Mouse (Mus musculus) ES-CJ7 (cell line): ENCODE data around the gene Tnfrsf17.

Source experiments
- DNase-seq: peaks from one replicate; pipeline ENCODE4 v3.0.0; 2011; ENCODE audit warnings: low read depth, low spot score

The Tnfrsf17 gene

DNA sequence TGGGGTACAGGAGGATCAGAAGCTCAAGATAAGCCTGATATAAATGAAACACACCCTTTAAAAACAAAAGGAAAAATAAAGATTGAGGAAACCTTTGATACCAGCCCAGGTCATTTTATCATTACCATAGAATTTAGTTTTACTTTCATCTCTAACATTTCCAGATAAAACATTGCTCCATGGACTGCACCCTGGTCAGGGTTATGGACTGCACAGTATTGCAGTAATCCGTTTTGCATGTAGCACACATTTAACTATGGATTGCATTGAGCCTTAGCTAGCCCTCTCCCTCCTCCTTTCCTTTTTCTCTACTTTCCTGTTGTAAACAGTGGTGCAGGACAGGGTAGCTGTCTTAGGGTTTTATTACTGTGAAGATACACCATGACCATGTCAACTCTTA is 17.4 kb downstream of the Tnfrsf17 start:
- DNase-seq, result no peak

DNA sequence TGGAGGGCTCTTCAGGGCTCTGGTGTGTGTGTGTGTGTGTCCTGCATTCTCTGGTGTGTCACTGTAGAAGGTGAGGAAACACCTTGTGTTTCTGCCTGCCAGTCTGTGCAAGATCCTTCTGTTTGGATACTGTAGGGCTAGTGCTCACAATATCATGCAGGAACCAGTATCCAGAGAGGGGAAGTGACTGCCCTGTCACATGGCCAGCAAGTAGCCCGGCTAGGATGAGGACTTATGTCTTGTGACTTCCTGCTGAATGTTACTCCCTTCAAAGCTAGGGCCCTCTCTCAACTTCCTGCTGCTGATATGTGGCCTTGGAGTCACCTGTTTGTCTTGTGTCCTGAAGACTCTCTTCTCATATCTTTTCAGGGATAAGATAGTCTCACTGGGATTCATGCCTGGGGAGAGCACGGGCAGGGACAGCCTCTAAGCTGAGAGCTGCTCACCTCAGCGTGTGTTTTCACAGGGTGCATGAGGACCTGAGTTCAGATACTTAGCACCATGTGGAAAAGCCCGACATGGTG is 29.7 kb downstream of the Tnfrsf17 start:
- no peak for DNase-seq

DNA sequence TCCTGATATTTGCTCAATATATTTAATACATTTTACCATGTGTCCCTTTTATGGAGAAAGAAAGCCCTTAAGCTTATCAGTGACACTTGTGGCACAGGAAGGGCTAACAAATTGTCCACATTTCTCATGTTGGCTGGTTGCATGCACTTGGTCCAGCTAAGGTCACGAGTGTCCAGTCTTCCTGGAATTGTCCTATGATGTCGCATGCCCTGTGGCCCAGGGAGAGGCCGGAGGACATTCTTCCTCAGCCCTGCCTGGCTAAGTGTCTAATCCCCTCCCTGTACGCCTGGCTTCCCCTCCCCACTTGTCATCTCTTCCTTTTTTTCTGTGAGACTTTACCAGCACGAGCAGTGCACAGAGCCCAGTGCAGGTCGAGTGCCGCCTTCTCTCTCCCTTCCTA is 38.3 kb downstream of the Tnfrsf17 start:
- no peak for DNase-seq

DNA sequence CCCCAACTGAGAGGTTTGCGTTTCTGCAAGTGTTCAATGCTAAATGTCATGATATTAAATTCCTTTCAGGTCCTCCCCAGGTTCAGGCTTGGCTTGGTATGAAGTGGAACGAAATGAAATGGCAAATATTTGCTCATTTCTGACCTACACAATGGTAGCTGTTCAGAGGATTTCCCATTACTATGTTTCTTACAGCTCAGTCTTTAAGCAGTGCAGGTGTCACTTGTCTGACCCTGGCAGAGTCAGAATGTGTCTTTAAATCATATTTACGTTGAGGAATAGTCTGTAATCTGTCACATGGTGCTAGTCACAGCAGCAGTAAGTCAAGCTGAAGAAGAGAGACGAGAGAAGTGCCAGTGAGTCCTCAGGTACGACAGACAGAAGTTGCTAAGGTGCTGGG is 45.6 kb downstream of the Tnfrsf17 start:
- DNase-seq, result no peak

DNA sequence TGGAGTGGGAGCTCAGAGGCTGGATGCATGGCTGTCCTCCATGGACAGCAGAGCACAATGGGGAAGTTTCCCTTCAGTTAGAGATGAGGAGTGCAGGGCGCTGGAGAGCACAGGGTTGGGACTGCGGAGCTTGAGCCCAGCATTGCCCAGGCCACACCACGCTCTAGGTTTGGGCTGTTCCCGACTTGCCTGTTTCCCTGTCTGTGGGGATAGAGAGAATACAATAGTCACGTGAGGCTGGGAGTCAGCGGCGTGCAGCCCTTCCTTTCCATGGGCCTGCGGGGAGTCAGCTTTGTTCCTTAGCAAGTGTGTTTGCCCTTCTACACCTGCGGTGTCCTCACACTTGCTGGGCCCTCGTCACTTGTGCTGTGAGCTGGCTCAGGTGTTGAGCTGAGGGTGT is 46.3 kb downstream of the Tnfrsf17 start:
- peak; percentile 72 for DNase-seq

DNA sequence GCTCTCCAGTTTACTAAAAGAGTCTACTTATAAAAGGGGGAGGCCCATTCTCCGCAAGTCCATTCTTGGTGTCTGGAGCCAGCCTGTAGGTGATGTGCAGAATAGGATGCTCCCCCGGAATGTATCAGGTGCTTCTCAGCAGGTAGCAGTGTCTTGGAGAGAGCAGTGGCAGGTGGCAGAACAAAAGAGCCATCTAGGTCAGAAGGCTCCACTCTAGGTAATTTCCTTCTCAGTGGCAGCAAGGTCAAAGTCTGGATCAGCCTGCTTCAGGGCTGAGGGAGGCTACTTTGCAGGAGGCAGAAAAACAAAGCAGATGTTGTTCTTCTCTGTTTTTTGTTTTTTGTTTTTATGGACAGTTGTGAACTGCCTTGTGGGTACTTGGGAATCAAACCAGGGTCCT is 47.0 kb downstream of the Tnfrsf17 start:
- DNase-seq, result peak; percentile 74

DNA sequence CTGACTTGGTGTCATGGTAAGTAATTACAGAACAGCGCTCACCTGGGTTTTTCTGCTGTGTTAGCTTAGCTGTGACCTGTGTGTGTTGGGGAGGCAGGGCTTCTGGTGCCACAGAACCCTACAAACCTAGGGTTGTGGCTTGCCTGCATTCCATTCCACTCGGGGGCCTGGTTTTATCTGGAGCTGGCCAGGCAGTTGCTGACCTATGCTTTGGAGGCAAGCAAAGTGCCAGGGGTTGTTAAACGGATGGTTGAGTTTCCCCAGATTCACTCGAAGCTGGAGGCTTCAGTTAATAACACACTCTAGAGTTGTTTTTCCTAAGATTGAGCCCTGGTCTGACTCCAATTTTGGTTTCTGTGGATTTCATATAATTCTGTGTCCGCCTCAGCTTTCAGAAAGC is 52.0 kb downstream of the Tnfrsf17 start:
- no peak for DNase-seq

DNA sequence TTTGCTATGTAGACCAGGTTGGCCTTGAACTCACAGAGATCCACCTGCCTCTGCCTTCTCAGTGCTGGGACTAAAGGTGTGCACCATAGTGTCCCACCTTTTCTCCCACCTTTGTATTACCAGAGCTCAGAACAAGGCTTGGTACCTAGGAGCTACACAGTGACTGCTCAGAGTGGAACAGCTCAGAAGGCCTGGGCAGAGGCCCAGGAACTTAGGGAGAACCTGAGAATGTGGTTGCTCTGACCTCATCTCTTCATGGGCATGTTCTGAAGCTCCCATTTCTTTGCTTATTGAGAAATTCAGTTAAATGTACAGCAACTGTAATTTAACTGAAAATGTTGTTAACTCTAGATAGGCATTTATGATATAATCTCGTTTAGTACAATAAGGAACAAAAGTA is 53.2 kb downstream of the Tnfrsf17 start:
- DNase-seq, result no peak

DNA sequence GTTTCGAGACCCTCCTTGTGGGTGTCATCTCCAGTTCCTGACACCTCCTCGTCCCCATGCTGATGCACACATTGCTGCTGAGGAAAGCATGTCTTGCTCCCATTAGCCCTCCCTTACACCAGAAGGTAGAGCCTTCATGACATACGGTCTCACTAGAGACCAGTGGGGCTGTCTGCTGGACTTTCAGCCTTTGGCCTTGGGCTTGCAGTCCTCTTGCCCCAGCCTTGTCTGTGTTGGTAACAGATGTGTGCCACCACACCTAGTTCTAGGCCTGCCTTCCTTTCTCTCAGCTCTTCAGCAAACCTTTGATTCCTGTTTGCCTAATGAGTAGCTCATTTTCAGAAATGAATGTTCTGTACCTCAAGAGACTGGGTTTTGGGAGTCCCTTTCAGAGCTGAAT is 54.8 kb downstream of the Tnfrsf17 start:
- DNase-seq, result no peak

DNA sequence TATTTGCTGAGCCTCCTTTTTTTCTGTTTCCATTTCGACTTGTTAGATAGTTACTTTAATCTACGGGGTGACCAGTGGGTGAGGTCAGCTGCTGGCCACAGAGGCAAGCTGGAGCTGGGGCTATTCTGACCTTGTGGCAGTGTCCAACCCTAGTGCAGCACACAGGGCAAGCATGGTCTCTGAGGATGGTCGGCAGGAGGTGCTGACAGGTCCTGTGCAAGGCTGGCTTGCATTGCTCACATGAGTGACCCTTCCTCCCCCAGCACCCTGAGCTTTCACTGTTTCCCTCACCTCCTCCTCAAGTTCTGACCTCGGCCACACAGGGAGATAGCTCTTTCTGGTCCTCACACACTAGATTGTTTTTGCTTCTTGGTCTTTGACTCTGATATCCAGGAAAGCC is 55.5 kb downstream of the Tnfrsf17 start:
- DNase-seq, result no peak

DNA sequence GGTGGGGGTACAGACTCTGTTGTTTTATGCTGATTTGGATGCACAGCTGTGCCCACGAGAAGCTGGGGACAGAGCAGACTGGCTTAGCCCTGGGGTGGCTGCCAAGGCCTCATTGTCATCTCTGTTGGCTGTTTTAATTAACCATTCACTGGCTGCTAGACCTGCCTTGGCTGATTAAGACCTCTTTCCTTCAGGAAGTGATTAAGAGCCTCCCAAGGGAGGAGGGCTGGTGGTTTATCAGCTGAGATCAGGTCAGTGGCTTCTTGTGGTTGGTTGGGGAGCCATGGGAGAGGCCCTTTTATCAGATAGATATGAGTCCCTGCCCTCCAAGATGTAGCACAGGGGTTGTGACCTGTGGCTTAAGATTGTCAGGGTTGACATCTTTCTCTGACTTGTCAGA is 56.0 kb downstream of the Tnfrsf17 start:
- no peak for DNase-seq
